In genomic region chr17:27800710-27801648, GRCm38 (mm10) we compare ENCODE assay signal across 9 mouse cellular contexts. TPM values are rescaled to one million over a fixed set of nuclear protein-coding genes. Genes with fewer than 3 reads are reported as not detected.
DNase-seq lines count a peak whose midpoint lies in the region; ATAC-seq and TF ChIP-seq lines count a peak whose summit lies in the region.
"Had no signal": no experiment of that assay in that cellular context is flagged by ENCODE, and none has a peak within 500 bp of the region (broad histone marks: within the 10 kb centered on the region; RNA-seq: fewer than 3 reads in every experiment).

No protein-coding gene starts in this region.

- H3K4me2 ChIP-seq in lung, embryonic 14.5 days = no peak overlapping the region
- 0 out of 2 replicates have a peak overlapping the region, but pooled peaks have one; percentile 8 for H3K4me2 ChIP-seq in intestine, embryonic 16.5 days (ENCODE audit: low read depth, low read length)

- H3K9ac ChIP-seq in lung, embryonic 14.5 days = no peak overlapping the region
- 0 out of 2 replicates have a peak overlapping the region, but pooled peaks have one; percentile 38 for H3K9ac ChIP-seq in intestine, embryonic 16.5 days (ENCODE audit: low read depth, low read length)

- no peak for TF ChIP-seq POLR2A in lung, adult 2 months (IDR thresholded peaks at IDR 0.05; ENCODE audit: borderline replicate concordance, extremely low read depth, low read depth, low read length)
- TF ChIP-seq POLR2A in thymus, adult 2 months (IDR thresholded peaks at IDR 0.05; ENCODE audit: control insufficient read depth, extremely low read depth, insufficient read depth, low read length, poor library complexity) = no peak

- no peaks in the 10 kb centered on the region for H3K9me3 ChIP-seq in lung, embryonic 14.5 days (ENCODE audit: low read depth, low read length)
- no peaks in the 10 kb centered on the region for H3K9me3 ChIP-seq in intestine, embryonic 16.5 days (ENCODE audit: control insufficient read depth, low read length)

- H3K27me3 ChIP-seq in lung, embryonic 14.5 days (ENCODE audit: insufficient read depth, low read length) = no peaks in the 10 kb centered on the region
- H3K27me3 ChIP-seq in intestine, embryonic 16.5 days (replicated peaks; ENCODE audit: control insufficient read depth, insufficient read depth, low read length) = no peaks in the 10 kb centered on the region
- H3K27me3 ChIP-seq in splenic B cell, adult 2 months (ENCODE audit: control insufficient read depth, insufficient read depth, low read length, poor library complexity, severe bottlenecking) = no peaks in the 10 kb centered on the region
- H3K27me3 ChIP-seq in thymus, adult 2 months (ENCODE audit: control insufficient read depth, insufficient read depth, low read length) = no peaks in the 10 kb centered on the region

- peak overlapping the region; percentile 94 for H3K27ac ChIP-seq in lung, embryonic 14.5 days (ENCODE audit: low read depth)
- H3K27ac ChIP-seq in intestine, embryonic 16.5 days (ENCODE audit: low read length) = peak overlapping the region; percentile 76
- H3K27ac ChIP-seq in thymus, adult 2 months (ENCODE audit: control insufficient read depth, insufficient read depth, low read length) = no peak overlapping the region

- 76% methylated on average over 9 of the region's 9 CpGs for WGBS in lung, embryonic 14.5 days
- WGBS in lung, adult 2 months = 52% methylated on average over 9 of the region's 9 CpGs
- 76% methylated on average over 9 of the region's 9 CpGs for WGBS in intestine, embryonic 16.5 days
- WGBS in thymus, adult 2 months = 60% methylated on average over 9 of the region's 9 CpGs

- H3K36me3 ChIP-seq in lung, embryonic 14.5 days (ENCODE audit: insufficient read depth) = no peaks in the 10 kb centered on the region
- H3K36me3 ChIP-seq in intestine, embryonic 16.5 days (ENCODE audit: control insufficient read depth, insufficient read depth, low read length) = no peaks in the 10 kb centered on the region
- H3K36me3 ChIP-seq in splenic B cell, adult 2 months (ENCODE audit: control insufficient read depth, insufficient read depth, low read length, poor library complexity, severe bottlenecking) = no peaks in the 10 kb centered on the region; the same call in 1 of the 2 replicates
- H3K36me3 ChIP-seq in thymus, adult 2 months (ENCODE audit: control insufficient read depth, insufficient read depth, low read length) = no peaks in the 10 kb centered on the region

- H3K4me1 ChIP-seq in lung, embryonic 14.5 days (ENCODE audit: insufficient read depth) = peaks cover 29% of the 10 kb centered on the region
- H3K4me1 ChIP-seq in lung, adult 2 months (ENCODE audit: control insufficient read depth, insufficient read depth, low read length) = peaks cover 40% of the 10 kb centered on the region
- H3K4me1 ChIP-seq in intestine, embryonic 16.5 days (ENCODE audit: control insufficient read depth, insufficient read depth, low read length) = peaks cover 56% of the 10 kb centered on the region
- peaks cover 20% of the 10 kb centered on the region for H3K4me1 ChIP-seq in thymus, adult 2 months (replicated peaks; ENCODE audit: control insufficient read depth, insufficient read depth, low read length)

- no peak for ATAC-seq in CD4-positive, CD25-positive, alpha-beta regulatory T cell, adult 4 months
- ATAC-seq in lung, embryonic 14.5 days (ENCODE audit: insufficient read depth) = no peak
- no peak for ATAC-seq in intestine, embryonic 16.5 days
- ATAC-seq: forebrain, embryonic 16.5 days had no signal

- DNase-seq in CD4-positive, CD25-positive, alpha-beta regulatory T cell, adult 2 months (ENCODE audit: low read depth, low spot score) = peak; percentile 26
- DNase-seq in lung, embryonic 14.5 days = no peak
- DNase-seq in lung, adult 2 months = no peak
- peak; percentile 24 for DNase-seq in splenic B cell, adult 2 months (ENCODE audit: low read depth, low spot score)
- no peak for DNase-seq in layer of hippocampus, postnatal 36 days
- DNase-seq in thymus, adult 2 months = no peak

- no peak overlapping the region for H3K4me3 ChIP-seq in lung, embryonic 14.5 days (ENCODE audit: low read depth, low read length)
- H3K4me3 ChIP-seq in lung, adult 2 months (replicated peaks; ENCODE audit: extremely low read depth, low read depth, low read length) = no peak overlapping the region
- H3K4me3 ChIP-seq in intestine, embryonic 16.5 days (ENCODE audit: low read length) = no peak overlapping the region
- H3K4me3 ChIP-seq in thymus, adult 2 months (ENCODE audit: control insufficient read depth, insufficient read depth, low read length) = no peak overlapping the region

- TF ChIP-seq CTCF in lung, embryonic 14.5 days (IDR thresholded peaks at IDR 0.05; ENCODE audit: low read depth) = peak; percentile 37; the same call in 1 of the 2 replicates
- no peak for TF ChIP-seq CTCF in lung, adult 2 months (IDR thresholded peaks at IDR 0.05; ENCODE audit: insufficient read depth, low read length)
- TF ChIP-seq CTCF in thymus, adult 2 months (IDR thresholded peaks at IDR 0.05; ENCODE audit: borderline replicate concordance, control insufficient read depth, extremely low read depth, insufficient read depth, low read length, poor library complexity) = no peak

RNA-seq across cellular contexts. Expression of gene D17Wsu92e, which starts 19.5 kb away (rescaled TPM):
- polyA plus RNA-seq in CD4-positive, CD25-positive, alpha-beta regulatory T cell, adult 4 months (2017; shearing (Covaris generic)) = 10 to 100 TPM; 14.6 to 14.9 TPM
- 19.5 and 20.3 TPM in 2 replicates for polyA plus RNA-seq in lung, embryonic 14.5 days (2014; fragmentation: Nextera tagmentation; extraction: Ambion mirVana)
- polyA plus RNA-seq in lung, adult 2 months (2012; rRNA removed) = 95.1 and 131 TPM in 2 replicates
- polyA plus RNA-seq in intestine, embryonic 16.5 days (2015; fragmentation: Nextera tagmentation; extraction: Ambion mirVana) = 14.7 and 20.8 TPM in 2 replicates
- 100 to 1,000 TPM; 191 to 194 TPM for total RNA-seq in layer of hippocampus, postnatal 36 days (2021)
- 97.5 and 104 TPM in 2 replicates for polyA plus RNA-seq in thymus, adult 2 months (2012; rRNA removed)

RNA-seq across cellular contexts. Expression of gene Snrpc, which starts 37.0 kb away (rescaled TPM):
- polyA plus RNA-seq in CD4-positive, CD25-positive, alpha-beta regulatory T cell, adult 4 months (2017; shearing (Covaris generic)) = 10 to 100 TPM; 84.0 to 86.8 TPM
- polyA plus RNA-seq in lung, embryonic 14.5 days (2014; fragmentation: Nextera tagmentation; extraction: Ambion mirVana) = 361 and 368 TPM in 2 replicates
- polyA plus RNA-seq in lung, adult 2 months (2012; rRNA removed) = 81.0 and 90.0 TPM in 2 replicates
- 218 and 242 TPM in 2 replicates for polyA plus RNA-seq in intestine, embryonic 16.5 days (2015; fragmentation: Nextera tagmentation; extraction: Ambion mirVana)
- 10 to 100 TPM; 49.7 to 51.5 TPM for total RNA-seq in layer of hippocampus, postnatal 36 days (2021)
- polyA plus RNA-seq in thymus, adult 2 months (2012; rRNA removed) = 192 and 207 TPM in 2 replicates

RNA-seq across cellular contexts. Expression of gene Uhrf1bp1, which starts 55.3 kb away (rescaled TPM):
- polyA plus RNA-seq in CD4-positive, CD25-positive, alpha-beta regulatory T cell, adult 4 months (2017; shearing (Covaris generic)) = 1 to 10 TPM in 1 of 2 experiments, under 1 TPM in 1; 0.65 to 1.3 TPM
- 7.1 and 8.0 TPM in 2 replicates for polyA plus RNA-seq in lung, embryonic 14.5 days (2014; fragmentation: Nextera tagmentation; extraction: Ambion mirVana)
- polyA plus RNA-seq in lung, adult 2 months (2012; rRNA removed) = 8.4 and 8.5 TPM in 2 replicates
- 2.3 and 2.9 TPM in 2 replicates for polyA plus RNA-seq in intestine, embryonic 16.5 days (2015; fragmentation: Nextera tagmentation; extraction: Ambion mirVana)
- 10 to 100 TPM; 14.5 to 16.9 TPM for total RNA-seq in layer of hippocampus, postnatal 36 days (2021)
- 4.4 and 4.7 TPM in 2 replicates for polyA plus RNA-seq in thymus, adult 2 months (2012; rRNA removed)

Comparison
In these comparisons a context has a peak if more than half of its experiments do, and no peak if none do; other contexts are left out.
1. DNase-seq: peak in CD4-positive, CD25-positive, alpha-beta regulatory T cell, adult 2 months (single experiment) and splenic B cell, adult 2 months (single experiment); none in lung, embryonic 14.5 days (single experiment), lung, adult 2 months (single experiment), layer of hippocampus, postnatal 36 days (0 of 2) and thymus, adult 2 months (single experiment).